Mouse (Mus musculus) liver, adult 2 months (tissue): ENCODE results near the gene Fstl3.

Experiments
- CTCF ChIP-seq: fragments of 200-500 bp; IDR thresholded peaks from 2 replicates; pipeline ENCODE4 v1.5.1; 2011; ENCODE audit warnings: low read depth, low read length, control low read depth
- POLR2A ChIP-seq: fragments of 200-500 bp; IDR thresholded peaks from 2 replicates; pipeline ENCODE4 v1.6.1; 2011; ENCODE audit warnings: low read length, control low read depth; ENCODE audit not compliant: insufficient read depth; ENCODE audit errors: extremely low read depth

DNA sequence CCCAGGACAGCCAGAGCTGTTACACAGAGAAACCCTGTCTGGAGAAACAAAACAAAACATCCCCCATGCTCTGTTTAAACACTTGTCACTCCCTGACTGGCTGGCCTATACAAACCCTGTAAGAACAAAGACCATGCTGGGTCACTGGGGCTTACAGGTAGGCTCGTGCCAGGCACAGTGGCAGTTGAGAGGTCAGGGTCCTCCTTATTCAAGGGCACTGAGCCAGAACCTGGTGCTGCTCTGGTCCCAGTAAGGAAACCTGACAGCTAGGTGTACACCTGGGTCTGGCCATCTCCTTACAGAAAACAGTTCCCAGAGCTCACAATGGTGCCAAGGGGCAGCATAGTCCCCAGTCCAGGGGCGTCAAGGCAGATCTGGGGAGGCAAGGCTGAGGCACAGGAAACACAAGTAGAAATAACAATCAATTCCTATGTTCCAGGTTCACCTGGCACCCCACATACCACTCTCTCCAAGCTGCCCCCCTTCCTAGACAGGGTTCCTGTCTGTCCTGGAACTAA, 11.8 kb upstream of the Fstl3 start:
- TF ChIP-seq CTCF, result no peak
- TF ChIP-seq POLR2A, result no peak
